Mouse (Mus musculus) testis, postnatal 10 days (tissue): ENCODE measurements around the gene Cxcl14.

Experiments used
- DNase-seq: peaks from one replicate; pipeline ENCODE4 v3.0.0; 2021; ENCODE audit warnings: low spot score

Cxcl14 gene

GRCm38 (mm10) chr13:56289261-56289660 is 7.1 kb downstream of the Cxcl14 start:
- DNase-seq: no peak

DNA sequence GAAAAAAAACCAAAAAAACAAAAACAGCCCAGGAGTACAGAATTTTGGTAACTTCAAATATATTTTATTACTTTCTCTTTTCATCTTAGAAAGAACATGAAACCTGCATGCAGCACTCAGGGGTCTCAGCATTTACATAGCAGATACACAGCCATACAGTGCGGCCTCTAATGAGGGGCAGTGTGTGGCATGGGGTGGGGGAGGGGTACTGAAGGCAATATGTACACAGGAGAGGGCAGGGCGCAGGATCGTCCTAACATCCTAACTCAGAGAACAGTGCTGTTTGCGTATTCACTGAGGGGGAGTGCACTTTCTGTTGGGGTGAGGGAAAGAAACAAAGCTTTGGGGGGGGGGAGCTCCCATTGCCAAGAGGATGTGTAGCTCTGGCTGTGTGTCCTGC is 7.8 kb downstream of the Cxcl14 start:
- DNase-seq: no peak

DNA sequence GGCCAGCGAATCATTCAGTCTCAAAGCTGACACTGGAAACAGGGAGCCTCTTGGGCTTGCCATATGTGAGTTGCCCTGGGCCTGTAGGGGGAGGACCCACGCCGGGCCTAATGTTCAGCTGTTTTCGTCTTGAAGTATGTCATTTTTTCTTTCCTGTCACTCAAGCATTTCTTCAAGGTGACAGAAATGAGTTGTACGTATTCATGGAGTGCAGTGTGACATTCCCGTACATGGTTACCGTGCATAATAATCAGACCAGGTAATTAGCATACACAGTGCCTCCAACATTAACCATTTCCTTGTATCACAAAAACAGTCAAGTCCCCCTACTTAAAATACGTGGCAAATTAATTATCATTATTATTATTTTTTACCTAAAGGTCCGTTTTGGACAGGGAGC is 9.3 kb downstream of the Cxcl14 start:
- no peak for DNase-seq

DNA sequence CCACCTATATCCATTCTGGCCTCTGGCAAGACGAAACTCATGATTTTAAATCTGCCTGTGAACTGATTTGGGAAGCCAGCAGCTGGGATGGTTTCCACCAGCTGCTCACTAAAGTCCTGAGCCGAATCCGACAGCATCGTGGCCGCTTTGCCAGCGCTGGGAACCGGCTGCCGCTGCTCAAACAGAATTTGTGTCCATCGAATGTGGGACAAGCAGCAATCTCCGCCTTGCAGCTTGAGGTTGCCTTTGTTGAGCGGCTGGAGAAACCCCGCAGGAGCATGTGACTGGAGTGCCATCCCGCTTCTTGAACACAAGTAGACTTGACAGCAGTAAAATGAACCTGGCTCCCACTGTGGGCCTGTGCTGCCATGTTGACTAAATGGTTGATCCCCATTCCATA is 13.0 kb downstream of the Cxcl14 start:
- DNase-seq: no peak

DNA sequence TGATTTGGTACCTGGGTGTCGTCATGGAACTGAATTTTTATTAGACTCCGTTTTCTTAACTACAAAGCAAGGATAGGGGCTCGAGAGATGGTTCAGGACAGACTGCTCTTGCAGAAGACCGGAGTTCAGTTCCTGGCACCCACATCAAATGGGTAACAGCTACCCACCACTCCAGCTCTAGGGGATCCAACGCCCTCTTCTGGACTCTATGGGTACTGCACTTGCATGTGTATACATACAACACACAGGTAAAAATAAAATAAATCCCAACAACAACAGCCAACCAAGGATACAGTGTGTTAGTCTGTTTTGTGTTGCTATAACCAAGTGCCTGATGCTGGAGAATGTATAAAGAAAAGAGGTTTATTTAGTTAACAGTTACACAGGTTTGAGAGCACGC is 16.0 kb downstream of the Cxcl14 start:
- DNase-seq: no peak

DNA sequence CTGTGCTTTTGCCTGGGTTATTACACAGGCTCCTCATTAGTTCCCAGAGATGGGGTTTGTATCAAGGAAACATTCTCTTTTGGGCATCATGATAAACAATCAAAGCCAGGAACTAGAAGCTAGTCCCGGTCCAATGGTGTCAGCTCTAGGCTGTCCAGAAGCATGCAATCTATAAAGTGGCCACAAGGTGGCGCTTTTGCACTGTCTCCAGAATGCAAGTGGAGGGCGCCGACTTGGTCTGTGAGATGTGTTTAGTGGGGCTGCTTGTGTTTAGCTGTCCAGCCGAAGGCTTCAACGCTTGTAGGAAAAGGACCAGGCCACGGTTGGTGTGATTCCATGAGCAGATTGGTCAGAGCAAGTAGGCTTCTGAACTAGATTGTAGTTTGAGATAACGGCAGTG is 16.9 kb downstream of the Cxcl14 start:
- peak; percentile 93 for DNase-seq

GRCm38 (mm10) chr13:56275171-56275570 is 21.2 kb downstream of the Cxcl14 start:
- DNase-seq: no peak

GRCm38 (mm10) chr13:56270124-56270523 is 26.2 kb downstream of the Cxcl14 start:
- no peak for DNase-seq

- no peak for DNase-seq
Observed at GRCm38 (mm10) chr13:56267396-56267795, 29.0 kb downstream of the Cxcl14 start.

- no peak for DNase-seq
Observed at GRCm38 (mm10) chr13:56266435-56266834, 29.9 kb downstream of the Cxcl14 start.

GRCm38 (mm10) chr13:56265661-56266060 is 30.7 kb downstream of the Cxcl14 start:
- DNase-seq: no peak

DNA sequence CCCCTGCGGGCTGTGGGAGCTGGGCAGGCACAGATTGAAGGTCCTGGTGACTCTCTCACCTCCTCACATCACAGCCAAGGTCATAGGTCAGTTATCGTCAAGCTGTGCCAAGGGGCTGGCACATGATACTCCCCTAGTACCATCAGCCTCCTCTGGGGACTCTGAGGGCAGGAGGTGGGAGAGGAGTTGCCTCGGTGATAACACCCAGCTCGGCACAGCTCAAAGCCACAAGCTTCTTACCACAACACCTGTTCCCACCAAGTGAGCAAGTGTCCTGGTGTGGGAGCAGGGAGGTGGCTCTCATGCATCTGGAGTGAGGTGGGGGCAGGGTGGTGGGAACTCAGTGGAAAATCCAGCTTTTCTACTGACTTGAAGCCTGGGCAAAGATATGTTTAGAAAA is 34.1 kb downstream of the Cxcl14 start:
- DNase-seq: no peak

- DNase-seq: no peak
Observed at GRCm38 (mm10) chr13:56260344-56260780, 36.0 kb downstream of the Cxcl14 start.

DNA sequence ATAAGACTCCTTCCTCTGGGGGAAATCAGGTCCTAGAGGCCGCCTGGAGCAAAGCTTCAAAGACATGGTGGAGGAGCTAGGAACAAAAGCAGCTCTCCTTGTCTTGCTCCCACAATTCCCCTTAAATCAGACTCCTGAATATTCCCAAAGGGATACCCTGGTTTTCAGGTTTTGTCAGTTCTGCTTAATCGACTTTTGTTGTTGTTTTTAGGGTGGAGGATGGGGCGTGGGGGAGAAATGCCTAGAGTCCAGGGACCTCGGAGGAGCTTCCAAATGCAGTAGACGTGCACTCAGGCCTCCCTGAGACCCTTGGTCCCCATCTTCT is 36.5 kb downstream of the Cxcl14 start:
- DNase-seq: no peak

DNA sequence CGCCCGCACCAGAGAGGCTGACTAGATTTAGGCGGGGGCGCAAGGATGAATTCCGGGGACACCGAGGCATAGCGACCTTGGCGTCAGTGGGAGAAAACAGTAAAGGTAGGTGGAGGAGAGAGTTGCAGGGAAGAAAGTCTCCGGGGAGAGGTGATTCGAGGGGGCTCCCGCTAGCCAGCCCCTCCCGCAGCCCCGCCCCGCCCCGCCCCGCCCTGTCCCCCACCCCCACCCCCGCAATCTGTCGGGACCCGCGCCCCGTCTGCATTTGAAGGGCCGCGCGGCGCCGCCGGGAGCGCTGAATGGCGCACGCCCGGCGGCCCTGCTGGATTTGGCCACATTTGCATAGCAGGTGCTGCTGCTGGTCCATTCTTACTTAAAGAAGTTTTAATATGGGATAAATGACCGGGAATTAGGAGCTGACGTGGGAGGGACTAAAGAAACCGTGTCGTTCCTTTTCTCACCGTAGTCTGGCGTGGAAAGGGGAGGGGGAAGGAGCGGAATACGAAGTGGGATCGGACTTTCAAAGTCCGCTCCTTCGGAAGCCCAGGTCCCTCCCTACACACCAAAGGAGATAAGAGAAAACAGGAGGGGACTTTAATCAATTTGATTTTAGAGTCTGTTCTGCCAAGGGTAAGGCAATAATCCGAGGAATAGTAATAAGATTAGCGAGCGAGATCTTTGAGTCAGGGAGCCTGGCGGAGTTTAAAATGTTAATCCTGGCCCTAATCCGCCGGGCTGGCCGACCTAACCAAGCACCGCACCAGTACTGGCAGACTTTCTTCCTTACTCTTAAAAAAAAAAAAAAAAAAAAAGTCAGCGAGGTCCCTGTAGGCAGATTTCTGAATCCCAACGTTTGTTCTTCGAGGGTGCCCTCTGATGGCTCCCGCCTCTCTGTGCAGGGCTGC is 37.1 kb downstream of the Cxcl14 start:
- no peak for DNase-seq

GRCm38 (mm10) chr13:56258196-56259020 is 37.9 kb downstream of the Cxcl14 start:
- no peak for DNase-seq

DNA sequence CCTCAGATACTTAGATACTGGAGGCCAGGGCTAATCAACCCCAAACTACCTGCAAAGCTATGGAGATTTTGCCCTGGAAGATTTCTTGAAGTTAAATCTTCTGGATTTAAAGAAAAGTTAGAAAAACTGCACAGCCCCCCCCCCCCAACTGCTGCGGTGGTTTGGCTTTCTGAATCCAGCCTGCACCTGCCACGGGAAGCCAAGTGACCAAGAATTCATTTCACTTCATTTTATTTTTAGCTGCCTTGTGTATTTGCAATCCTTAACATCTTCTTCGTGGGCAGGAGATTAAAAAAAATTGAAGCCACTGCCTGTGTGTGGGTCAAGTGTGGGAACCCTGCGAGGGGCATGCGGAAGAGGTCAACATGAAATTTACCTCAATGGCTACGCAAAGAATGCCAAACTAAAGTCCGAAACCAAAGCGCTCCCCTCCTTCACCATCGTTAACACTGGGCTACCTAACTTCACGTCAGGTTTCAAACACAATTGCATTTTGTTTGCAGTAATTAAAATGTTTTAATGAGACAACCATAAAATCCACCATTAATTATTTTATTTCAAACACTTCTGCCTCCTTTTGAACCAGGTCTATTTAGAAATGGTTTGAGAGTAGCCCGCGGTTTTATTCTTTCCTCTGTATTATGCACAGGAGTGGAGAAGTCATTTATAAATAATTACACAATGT is 38.7 kb downstream of the Cxcl14 start:
- DNase-seq: no peak

GRCm38 (mm10) chr13:56256716-56257299 is 39.5 kb downstream of the Cxcl14 start:
- no peak for DNase-seq

GRCm38 (mm10) chr13:56253379-56253778 is 43.0 kb downstream of the Cxcl14 start:
- no peak for DNase-seq

DNA sequence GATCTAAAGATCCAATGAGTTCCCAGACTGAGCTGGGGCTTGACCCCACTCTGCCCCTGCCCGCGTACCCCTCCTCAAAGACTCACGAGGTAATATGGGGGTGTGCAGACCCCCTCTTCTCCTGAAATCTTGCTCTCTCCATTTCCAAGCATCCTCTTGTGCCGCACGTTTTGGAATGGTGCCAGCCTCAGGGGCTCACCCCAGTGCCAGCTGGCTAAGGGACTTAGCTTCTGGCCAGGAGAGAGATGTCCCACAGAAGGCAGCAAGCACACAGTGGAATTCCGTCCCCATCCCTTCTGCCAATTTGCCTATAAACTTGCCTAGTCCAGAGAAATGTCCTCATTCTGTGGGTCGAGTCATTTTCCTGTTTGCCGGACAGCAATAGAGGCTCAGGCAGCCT is 43.6 kb downstream of the Cxcl14 start:
- DNase-seq: no peak

- DNase-seq: no peak
Observed at GRCm38 (mm10) chr13:56251924-56252619, 44.3 kb downstream of the Cxcl14 start, which contains the start of gene Neurog1. Gene Neurog1, minus strand, starts transcription at chr13:56252163.
